26 mouse cellular contexts compared by ENCODE assay signal in genomic region chr7:115780148-115780547, GRCm38 (mm10).
DNase-seq lines count a peak whose midpoint lies in the region; ATAC-seq lines count a peak whose summit lies in the region.
"Had no signal": no experiment of that assay in that cellular context is flagged by ENCODE, and none has a peak within 500 bp of the region (broad histone marks: within the 10 kb centered on the region; RNA-seq: fewer than 3 reads in every experiment).

No protein-coding gene starts in this region.

- peak overlapping the region; percentile 58 for H3K27ac ChIP-seq in heart, embryonic 12.5 days (ENCODE audit: poor library complexity, severe bottlenecking)
- 0 out of 2 replicates have a peak overlapping the region, but pooled peaks have one; percentile 16 for H3K27ac ChIP-seq in heart, embryonic 15.5 days
- H3K27ac ChIP-seq: embryonic facial prominence, embryonic 12.5 days; embryonic facial prominence, embryonic 15.5 days; gastrocnemius, adult 2 months; heart, adult 2 months; hindbrain, embryonic 10.5 days; hindbrain, embryonic 13.5 days; intestine, embryonic 15.5 days had no signal

- H3K27me3 ChIP-seq in heart, embryonic 12.5 days (replicated peaks): no peaks in the 10 kb centered on the region
- H3K27me3 ChIP-seq in heart, embryonic 15.5 days: no peaks in the 10 kb centered on the region
- no peaks in the 10 kb centered on the region for H3K27me3 ChIP-seq in megakaryocyte, embryonic 14.5 days (replicated peaks)
- H3K27me3 ChIP-seq: embryonic facial prominence, embryonic 12.5 days; embryonic facial prominence, embryonic 15.5 days; hindbrain, embryonic 13.5 days; intestine, embryonic 15.5 days had no signal

- peaks cover 34% of the 10 kb centered on the region for H3K4me1 ChIP-seq in heart, embryonic 12.5 days (replicated peaks)
- peaks cover 25% of the 10 kb centered on the region for H3K4me1 ChIP-seq in heart, embryonic 15.5 days (replicated peaks)
- H3K4me1 ChIP-seq in megakaryocyte, embryonic 14.5 days: no peaks in the 10 kb centered on the region
- H3K4me1 ChIP-seq: embryonic facial prominence, embryonic 12.5 days; embryonic facial prominence, embryonic 15.5 days had no signal

- 0 out of 2 replicates have a peak overlapping the region, but pooled peaks have one; percentile 17 for H3K4me2 ChIP-seq in heart, embryonic 12.5 days
- no peak overlapping the region for H3K4me2 ChIP-seq in heart, embryonic 15.5 days
- H3K4me2 ChIP-seq: embryonic facial prominence, embryonic 12.5 days; embryonic facial prominence, embryonic 15.5 days; hindbrain, embryonic 13.5 days; intestine, embryonic 15.5 days had no signal

- no peak for DNase-seq in heart, postnatal 4 days
- DNase-seq in heart, postnatal 25 days (ENCODE audit: low spot score): no peak
- DNase-seq: adrenal gland, adult 2 months; adrenal gland, postnatal 14 days; cerebellum, adult 11 months; cerebellum, adult 2 months; cerebellum, adult 9-11 months; cerebellum, postnatal 25 days; forebrain, postnatal 0 days; gastrocnemius, adult 2 months; gastrocnemius, postnatal 14 days; heart, adult 2 months; kidney, adult 11 months; kidney, adult 8-10 months had no signal

- no peak for ATAC-seq in heart, embryonic 12.5 days (ENCODE audit: insufficient number of reproducible peaks, low FRiP score)
- ATAC-seq in heart, embryonic 15.5 days (replicated peaks; ENCODE audit: insufficient number of reproducible peaks, insufficient read depth, low FRiP score, low read depth): peak; percentile 75; the same call in 1 of the 2 replicates
- no peak for ATAC-seq in megakaryocyte, adult 5-6 weeks (ENCODE audit: poor library complexity, severe bottlenecking)
- ATAC-seq: CD4-positive, CD25-positive, alpha-beta regulatory T cell, adult 4 months; forebrain, embryonic 14.5 days; forebrain, postnatal 0 days; hindbrain, embryonic 16.5 days; intestine, embryonic 15.5 days had no signal

- WGBS in heart, embryonic 12.5 days: 28% methylated on average over 4 of the region's 4 CpGs
- WGBS in heart, embryonic 15.5 days: 46% methylated on average over 4 of the region's 4 CpGs

- intact Hi-C loops in heart, postnatal 25 days (cut with DNase I): no loop called here

- no peak overlapping the region for H3K9ac ChIP-seq in heart, embryonic 12.5 days
- H3K9ac ChIP-seq in heart, embryonic 15.5 days: no peak overlapping the region
- H3K9ac ChIP-seq: embryonic facial prominence, embryonic 12.5 days; embryonic facial prominence, embryonic 15.5 days; forebrain, postnatal 0 days; hindbrain, embryonic 13.5 days; intestine, embryonic 15.5 days had no signal

- peaks cover 2% of the 10 kb centered on the region; the same call in 1 of the 2 replicates for H3K9me3 ChIP-seq in heart, embryonic 12.5 days (replicated peaks)
- H3K9me3 ChIP-seq in heart, embryonic 15.5 days (replicated peaks): no peaks in the 10 kb centered on the region
- H3K9me3 ChIP-seq in megakaryocyte, embryonic 14.5 days: peaks cover 4% of the 10 kb centered on the region; the same call in 1 of the 2 replicates
- H3K9me3 ChIP-seq: embryonic facial prominence, embryonic 12.5 days; embryonic facial prominence, embryonic 15.5 days; hindbrain, embryonic 13.5 days; intestine, embryonic 15.5 days had no signal

- no peaks in the 10 kb centered on the region for H3K36me3 ChIP-seq in heart, embryonic 12.5 days
- no peaks in the 10 kb centered on the region for H3K36me3 ChIP-seq in heart, embryonic 15.5 days
- no peaks in the 10 kb centered on the region for H3K36me3 ChIP-seq in megakaryocyte, embryonic 14.5 days (replicated peaks; ENCODE audit: low read length)
- H3K36me3 ChIP-seq: embryonic facial prominence, embryonic 12.5 days; embryonic facial prominence, embryonic 15.5 days; hindbrain, embryonic 10.5 days; hindbrain, embryonic 13.5 days; intestine, embryonic 15.5 days had no signal

- H3K4me3 ChIP-seq in heart, embryonic 12.5 days: no peak overlapping the region
- no peak overlapping the region for H3K4me3 ChIP-seq in heart, embryonic 15.5 days
- peak overlapping the region; percentile 29 for H3K4me3 ChIP-seq in megakaryocyte, embryonic 14.5 days (replicated peaks)
- H3K4me3 ChIP-seq: embryonic facial prominence, embryonic 12.5 days; embryonic facial prominence, embryonic 15.5 days; gastrocnemius, adult 2 months; heart, adult 2 months; hindbrain, embryonic 10.5 days; hindbrain, embryonic 13.5 days; intestine, embryonic 15.5 days had no signal
